Mouse (Mus musculus) CH12.LX (cell line): ENCODE measurements around the gene Tnip3. TPM values are rescaled to one million over a fixed set of nuclear protein-coding genes. Genes with fewer than 3 reads are reported as not detected.

Experiments
- DNase-seq: peaks from one replicate; pipeline ENCODE4 v3.0.0-alpha.2; 2013; ENCODE audit errors: extremely low read depth
- H3K27ac ChIP-seq: 2 replicates; pipeline ENCODE4 v1.5.1; 2012; ENCODE audit warnings: low read depth, mild to moderate bottlenecking, control low read depth, moderate library complexity; ENCODE audit not compliant: insufficient read depth
- H3K27me3 ChIP-seq: replicated peaks from 2 replicates; pipeline ENCODE3; 2012; ENCODE audit warnings: inconsistent platforms
- H3K36me3 ChIP-seq, 2 experiments: replicated peaks in 1 of 2; 2 replicates each; pipeline versions ENCODE3 to v1.6.1; 2012; ENCODE audit warnings: inconsistent platforms in 1 of 2, low read length in 1 of 2, mild to moderate bottlenecking in 1 of 2, mixed read lengths in 1 of 2, moderate library complexity in 1 of 2; ENCODE audit not compliant: control insufficient read depth in 1 of 2, insufficient read depth in 1 of 2
- H3K4me1 ChIP-seq, 2 experiments: 2 replicates each; pipeline ENCODE4 v1.6.1; 2012; ENCODE audit warnings: inconsistent platforms in 1 of 2, moderate library complexity in 1 of 2; ENCODE audit not compliant: insufficient read depth in 2 of 2, control insufficient read depth in 1 of 2
- H3K4me2 ChIP-seq: 2 replicates; pipeline ENCODE4 v1.6.1; 2012; ENCODE audit warnings: low read depth, mild to moderate bottlenecking, control low read depth; ENCODE audit not compliant: poor library complexity, insufficient read depth, severe bottlenecking
- H3K4me3 ChIP-seq, 3 experiments: fragments of 150-350 bp in 1 of 3; sonication (generic) in 1 of 3; replicated peaks in 1 of 3; 2 replicates each; pipeline versions ENCODE3 to v1.5.1; 2011 to 2012; ENCODE audit warnings: low read depth in 2 of 3, low read length in 2 of 3, mild to moderate bottlenecking in 2 of 3, moderate library complexity in 2 of 3, control low read depth in 1 of 3, improper control_type of control experiment in 1 of 3, inconsistent platforms in 1 of 3, mixed read lengths in 1 of 3; ENCODE audit not compliant: poor library complexity in 1 of 3
- H3K79me2 ChIP-seq: replicated peaks from 2 replicates; pipeline ENCODE4 v1.6.1; 2012; ENCODE audit warnings: mild to moderate bottlenecking, moderate library complexity; ENCODE audit not compliant: control insufficient read depth, poor library complexity, insufficient read depth, severe bottlenecking; ENCODE audit errors: extremely low read depth
- H3K9ac ChIP-seq: 2 replicates; pipeline ENCODE4 v1.6.1; 2012; ENCODE audit warnings: low read depth, mild to moderate bottlenecking, control low read depth, moderate library complexity; ENCODE audit not compliant: insufficient read depth
- H3K9me3 ChIP-seq: replicated peaks from 2 replicates; pipeline ENCODE3; 2012; ENCODE audit warnings: low read length, inconsistent platforms, mixed read lengths
- BHLHE40 ChIP-seq: IDR thresholded peaks from 2 replicates; pipeline ENCODE4 v1.6.1; 2011; ENCODE audit warnings: mild to moderate bottlenecking, low read depth, low read length, improper control_type of control experiment
- CHD1 ChIP-seq: IDR thresholded peaks from 2 replicates; pipeline ENCODE4 v1.6.1; 2012; ENCODE audit warnings: low read depth, low read length, improper control_type of control experiment, inconsistent platforms
- CTCF ChIP-seq, 2 experiments: IDR thresholded peaks in 1 of 2; conservative IDR thresholded peaks in 1 of 2; 2 replicates each; pipeline ENCODE4 v1.5.1; 2011 to 2012; ENCODE audit warnings: low read depth in 2 of 2, low read length in 2 of 2, improper control_type of control experiment in 1 of 2, inconsistent platforms in 1 of 2, mild to moderate bottlenecking in 1 of 2, moderate library complexity in 1 of 2
- EP300 ChIP-seq: IDR thresholded peaks from 2 replicates; pipeline ENCODE4 v1.6.1; 2011; ENCODE audit warnings: low read length, improper control_type of control experiment
- GABPA ChIP-seq: IDR thresholded peaks from 2 replicates; pipeline ENCODE4 v1.6.1; 2012; ENCODE audit warnings: low read depth, low read length, improper control_type of control experiment, inconsistent platforms; ENCODE audit not compliant: insufficient replicate concordance
- IRF4 ChIP-seq: IDR thresholded peaks from 2 replicates; pipeline ENCODE4 v1.6.1; 2014; ENCODE audit warnings: low read depth, mild to moderate bottlenecking, inconsistent platforms, low read length, improper control_type of control experiment
- MEF2A ChIP-seq: IDR thresholded peaks from 2 replicates; pipeline ENCODE4 v1.6.1; 2014; ENCODE audit warnings: low read depth, mild to moderate bottlenecking, inconsistent platforms, low read length, improper control_type of control experiment, borderline replicate concordance
- MXI1 ChIP-seq: IDR thresholded peaks from 2 replicates; pipeline ENCODE4 v1.6.1; 2011; ENCODE audit warnings: mild to moderate bottlenecking, low read depth, low read length, improper control_type of control experiment
- NELFE ChIP-seq: IDR thresholded peaks from 2 replicates; pipeline ENCODE4 v1.6.1; 2011; ENCODE audit warnings: low read depth, low read length, improper control_type of control experiment
- PAX5 ChIP-seq: IDR thresholded peaks from 2 replicates; pipeline ENCODE4 v1.6.1; 2012; ENCODE audit warnings: low read length, inconsistent platforms, mixed read lengths
- POLR2AphosphoS2 ChIP-seq: IDR thresholded peaks from 2 replicates; pipeline ENCODE4 v1.6.1; 2011; ENCODE audit warnings: low read depth, low read length, improper control_type of control experiment
- RCOR1 ChIP-seq: conservative IDR thresholded peaks from 2 replicates; pipeline ENCODE4 v1.6.1; 2012; ENCODE audit warnings: low read depth, mild to moderate bottlenecking, inconsistent platforms, low read length, improper control_type of control experiment
- SIN3A ChIP-seq: IDR thresholded peaks from 2 replicates; pipeline ENCODE4 v1.6.1; 2012; ENCODE audit warnings: low read length, improper control_type of control experiment, inconsistent platforms
- SMC3 ChIP-seq: IDR thresholded peaks from 2 replicates; pipeline ENCODE4 v1.6.1; 2011; ENCODE audit warnings: low read depth, low read length, improper control_type of control experiment
- TCF12 ChIP-seq: IDR thresholded peaks from 2 replicates; pipeline ENCODE4 v1.6.1; 2014; ENCODE audit warnings: low read depth, mild to moderate bottlenecking, inconsistent platforms, low read length, improper control_type of control experiment
- USF1 ChIP-seq: IDR thresholded peaks from 2 replicates; pipeline ENCODE4 v1.6.1; 2014; ENCODE audit warnings: low read depth, mild to moderate bottlenecking, inconsistent platforms, low read length, improper control_type of control experiment
- ZC3H11A ChIP-seq: IDR thresholded peaks from 2 replicates; pipeline ENCODE4 v1.6.1; 2012; ENCODE audit warnings: low read depth, mild to moderate bottlenecking, inconsistent platforms, low read length, improper control_type of control experiment
- ZKSCAN1 ChIP-seq: IDR thresholded peaks from 2 replicates; pipeline ENCODE4 v1.6.1; 2012; ENCODE audit warnings: low read depth, inconsistent platforms, low read length, improper control_type of control experiment, borderline replicate concordance
- dilution Hi-C: fragments of 300-500 bp; cut with MboI; formaldehyde crosslinking; loops from 2 replicates; pipeline ENCODE4 v1.14.3; 2020; ENCODE audit warnings: low sequenced_read_pairs; ENCODE audit not compliant: extremely low pct_unique_long_range_greater_than_20kb, extremely low pct_ligation_motif_present
- in situ Hi-C: fragments of 300-500 bp; cut with MboI; formaldehyde crosslinking; loops from 3 replicates; pipeline ENCODE4 v1.14.3; 2019; ENCODE audit warnings: low sequenced_read_pairs, low pct_ligation_motif_present, low pct_unique_long_range_greater_than_20kb, mixed read lengths
- polyA plus RNA-seq: library from polyadenylated mRNA; unstranded; fragments of >175 nt; gene quantifications from 2 replicates; pipeline ENCODE4 v1.2.1, GENCODE M21; 2012; ENCODE audit warnings: low read depth; ENCODE audit not compliant: insufficient read length
- total RNA-seq, 2 experiments: library from RNA; depleted of rRNA; stranded (reverse); fragments of 300-350 nt in 1 of 2; fragments of >200 nt in 1 of 2; gene quantifications; 2 replicates each; pipeline ENCODE4 v1.2.3; 2012 to 2014

The Tnip3 gene
- total and polyA plus RNA-seq, 3 experiments: 1.4 to 2.5 (median 2.5) TPM

DNA sequence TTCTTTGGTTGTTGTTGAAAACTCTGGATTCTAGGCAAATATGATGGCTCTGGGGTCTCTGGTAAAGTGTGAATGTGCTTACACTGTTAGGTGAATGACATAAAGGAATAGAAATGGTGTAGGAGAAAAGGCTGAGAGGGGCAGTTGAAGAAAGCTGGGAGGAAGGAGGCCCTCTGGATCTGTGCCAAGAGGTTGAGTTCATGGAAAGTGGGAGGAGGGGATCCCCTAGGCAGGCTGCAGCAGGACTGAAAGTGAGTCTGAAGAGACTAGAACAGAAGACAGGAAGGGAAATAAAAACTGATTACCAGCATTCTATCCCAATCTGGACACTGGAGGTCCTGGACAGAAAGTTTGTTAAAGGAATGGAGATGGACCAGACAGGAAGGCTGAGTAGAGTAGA is 117.3 kb downstream of the Tnip3 start:
- Histone ChIP-seq H3K79me2 (no peaks in the 10 kb centered on the region), H3K9me3 (peaks cover 5% of the 10 kb centered on the region), H3K4me3 (no peak overlapping the region), H3K36me3 (no peaks in the 10 kb centered on the region), H3K27me3 (no peaks in the 10 kb centered on the region), H3K4me1 (peaks cover 0 to 6% of the 10 kb centered on the region in 2 experiments; a peak in 1 of 4 replicates), H3K27ac (no peak overlapping the region), H3K9ac (no peak overlapping the region), H3K4me2 (no peak overlapping the region)
- in situ Hi-C loops (no loop called here), dilution Hi-C loops (no loop called here)
- no peak for TF ChIP-seq RCOR1
- no peak for DNase-seq

DNA sequence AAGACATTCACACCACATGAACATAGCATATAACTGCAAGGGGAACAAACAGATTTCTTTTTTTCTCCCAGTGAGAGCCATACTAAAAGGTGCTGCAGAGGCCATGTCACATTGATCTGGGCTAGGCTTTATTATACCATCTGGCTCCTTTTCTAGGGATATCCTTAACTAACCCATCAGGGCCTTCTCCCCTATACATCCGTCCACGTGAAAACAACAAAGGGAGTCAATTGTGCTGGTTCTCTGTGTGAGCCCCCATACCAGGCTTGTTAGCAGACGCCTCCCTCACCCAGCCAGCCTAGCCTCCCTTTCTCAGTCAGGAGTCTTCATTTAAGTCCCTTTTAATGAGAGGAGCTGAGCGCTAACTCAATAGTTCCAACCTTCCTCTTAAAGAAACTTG is 119.0 kb downstream of the Tnip3 start:
- Histone ChIP-seq H3K4me3 (no peak overlapping the region), H3K9me3 (peaks cover 3% of the 10 kb centered on the region), H3K9ac (no peak overlapping the region), H3K79me2 (no peaks in the 10 kb centered on the region), H3K36me3 (no peaks in the 10 kb centered on the region), H3K4me1 (peaks cover 0 to 16% of the 10 kb centered on the region in 2 experiments; a peak in 2 of 4 replicates), H3K27ac (no peak overlapping the region), H3K27me3 (no peaks in the 10 kb centered on the region), H3K4me2 (no peak overlapping the region)
- DNase-seq: no peak
- dilution Hi-C loops: no loop called here
- in situ Hi-C loops: no loop called here
- TF ChIP-seq EP300: no peak
- no peak for TF ChIP-seq IRF4
- no peak for TF ChIP-seq GABPA
- TF ChIP-seq USF1: no peak
- TF ChIP-seq PAX5: no peak
- TF ChIP-seq CTCF (conservative IDR thresholded peaks at IDR 0.05 in 1 of 2, IDR thresholded peaks at IDR 0.05 in 1 of 2; ENCODE audit: low read depth in 2 of 2, low read length in 2 of 2): no peak
- TF ChIP-seq CHD1: no peak
- TF ChIP-seq SMC3: no peak
- TF ChIP-seq NELFE: no peak
- no peak for TF ChIP-seq MXI1

DNA sequence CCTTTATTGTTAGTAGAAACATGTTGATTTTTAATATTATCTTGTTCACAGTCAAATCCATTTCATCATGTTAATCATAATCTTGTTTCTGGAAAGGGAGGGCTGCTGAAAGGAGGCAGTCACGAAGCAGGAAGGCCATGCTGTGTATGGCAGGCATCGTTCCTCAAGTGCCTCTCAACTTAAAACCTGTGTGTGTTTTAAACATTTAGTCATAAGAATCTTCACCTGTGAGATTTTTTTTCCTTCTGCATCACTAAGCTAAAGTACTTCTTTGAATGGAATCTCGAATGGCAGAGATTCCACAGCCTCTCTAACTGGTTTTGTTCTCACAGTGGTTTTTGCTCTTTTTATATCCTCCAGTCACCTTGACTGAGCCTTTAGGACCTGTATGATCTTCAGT is 121.3 kb downstream of the Tnip3 start:
- no peak overlapping the region for H3K4me3 ChIP-seq
- no peak overlapping the region for H3K27ac ChIP-seq
- in situ Hi-C loops (no loop called here), dilution Hi-C loops (no loop called here)
- peaks cover 0 to 16% of the 10 kb centered on the region in 2 experiments; a peak in 2 of 4 replicates for H3K4me1 ChIP-seq
- no peaks in the 10 kb centered on the region for H3K36me3 ChIP-seq
- H3K9me3 ChIP-seq: no peaks in the 10 kb centered on the region
- TF ChIP-seq SIN3A (no peak), ZKSCAN1 (no peak), MXI1 (no peak), MEF2A (no peak), ZC3H11A (no peak), BHLHE40 (no peak), RCOR1 (no peak), TCF12 (no peak), POLR2AphosphoS2 (no peak)
- no peaks in the 10 kb centered on the region for H3K27me3 ChIP-seq
- H3K4me2 ChIP-seq: no peak overlapping the region
- H3K79me2 ChIP-seq: no peaks in the 10 kb centered on the region
- H3K9ac ChIP-seq: no peak overlapping the region
- DNase-seq: no peak
